Comparison of ENCODE assay signal across 19 mouse cellular contexts in genomic region chr3:52787964-52788760, GRCm38 (mm10).
DNase-seq lines count a peak whose midpoint lies in the region; ATAC-seq lines count a peak whose summit lies in the region.
"Had no signal": no experiment of that assay in that cellular context is flagged by ENCODE, and none has a peak within 500 bp of the region (broad histone marks: within the 10 kb centered on the region; RNA-seq: fewer than 3 reads in every experiment).

No protein-coding gene starts in this region.

- no peak overlapping the region for H3K4me3 ChIP-seq in liver, embryonic 12.5 days
- no peak overlapping the region for H3K4me3 ChIP-seq in limb, embryonic 10.5 days
- no peak overlapping the region for H3K4me3 ChIP-seq in liver, embryonic 16.5 days (ENCODE audit: low read depth, low read length)
- H3K4me3 ChIP-seq: embryonic facial prominence, embryonic 10.5 days; erythroblast, embryonic 14.5 days; forebrain, embryonic 15.5 days; heart, embryonic 13.5 days; hindbrain, embryonic 13.5 days had no signal

- no peak overlapping the region for H3K27ac ChIP-seq in liver, embryonic 12.5 days
- no peak overlapping the region for H3K27ac ChIP-seq in limb, embryonic 10.5 days
- no peak overlapping the region for H3K27ac ChIP-seq in liver, embryonic 16.5 days (ENCODE audit: low read length)
- H3K27ac ChIP-seq: embryonic facial prominence, embryonic 10.5 days; forebrain, embryonic 15.5 days; heart, embryonic 13.5 days; hindbrain, embryonic 13.5 days; hindbrain, postnatal 0 days had no signal

- peaks cover 15% of the 10 kb centered on the region for H3K4me1 ChIP-seq in liver, embryonic 12.5 days
- no peaks in the 10 kb centered on the region; the same call in 1 of the 2 replicates for H3K4me1 ChIP-seq in limb, embryonic 10.5 days
- H3K4me1 ChIP-seq in liver, embryonic 16.5 days (ENCODE audit: control insufficient read depth, low read depth, low read length), result peaks cover 4% of the 10 kb centered on the region
- H3K4me1 ChIP-seq: embryonic facial prominence, embryonic 10.5 days; heart, embryonic 13.5 days had no signal

- no peaks in the 10 kb centered on the region for H3K27me3 ChIP-seq in liver, embryonic 12.5 days (replicated peaks)
- H3K27me3 ChIP-seq in limb, embryonic 10.5 days (ENCODE audit: low read depth, poor library complexity, severe bottlenecking), result no peaks in the 10 kb centered on the region
- H3K27me3 ChIP-seq in liver, embryonic 16.5 days (ENCODE audit: control insufficient read depth, insufficient read depth, low read depth, low read length), result no peaks in the 10 kb centered on the region
- H3K27me3 ChIP-seq: forebrain, embryonic 15.5 days; heart, embryonic 13.5 days; hindbrain, embryonic 13.5 days had no signal

- H3K9ac ChIP-seq in liver, embryonic 12.5 days, result no peak overlapping the region
- H3K9ac ChIP-seq in liver, embryonic 16.5 days (ENCODE audit: low read depth, low read length), result no peak overlapping the region
- H3K9ac ChIP-seq: forebrain, embryonic 15.5 days; heart, embryonic 13.5 days; hindbrain, embryonic 13.5 days had no signal

- H3K36me3 ChIP-seq in liver, embryonic 12.5 days, result no peaks in the 10 kb centered on the region
- H3K36me3 ChIP-seq in limb, embryonic 10.5 days, result no peaks in the 10 kb centered on the region
- no peaks in the 10 kb centered on the region for H3K36me3 ChIP-seq in liver, embryonic 16.5 days (ENCODE audit: control insufficient read depth, insufficient read depth)
- H3K36me3 ChIP-seq: embryonic facial prominence, embryonic 10.5 days; forebrain, embryonic 15.5 days; heart, embryonic 13.5 days; hindbrain, embryonic 13.5 days had no signal

- no peaks in the 10 kb centered on the region for H3K9me3 ChIP-seq in liver, embryonic 12.5 days (replicated peaks)
- no peaks in the 10 kb centered on the region for H3K9me3 ChIP-seq in limb, embryonic 10.5 days (replicated peaks)
- H3K9me3 ChIP-seq in liver, embryonic 16.5 days (replicated peaks; ENCODE audit: control insufficient read depth, low read length), result no peaks in the 10 kb centered on the region
- H3K9me3 ChIP-seq: embryonic facial prominence, embryonic 10.5 days; forebrain, embryonic 15.5 days; heart, embryonic 13.5 days; hindbrain, embryonic 13.5 days had no signal

- 50% methylated on average over 10 of the region's 10 CpGs for WGBS in liver, embryonic 12.5 days (ENCODE audit: insufficient replicate concordance)
- 91% methylated on average over 10 of the region's 10 CpGs for WGBS in limb, embryonic 10.5 days
- WGBS in liver, embryonic 16.5 days (ENCODE audit: insufficient replicate concordance), result 42% methylated on average over 10 of the region's 10 CpGs

- no peak for DNase-seq in liver
- peak; percentile 8 for DNase-seq in limb, embryonic 10.5 days (ENCODE audit: low spot score)
- no peak for DNase-seq in spleen, adult 18-20 months
- no peak for DNase-seq in neural tube, embryonic 10.5 days (ENCODE audit: extremely low spot score, low spot score)
- DNase-seq in layer of hippocampus, postnatal 10 days (ENCODE audit: low spot score in 2 of 2), result no peak
- DNase-seq: adrenal gland, adult 2 months; adrenal gland, postnatal 25 days; cerebellum, adult 18-20 months; cerebellum, adult 9-11 months; cerebellum, postnatal 36 days; gastrocnemius, postnatal 14 days had no signal

- ATAC-seq in liver, embryonic 12.5 days, result 0 out of 2 replicates have a peak, but pooled peaks have one; percentile 51
- peak; percentile 41; the same call in 1 of the 2 replicates for ATAC-seq in liver, embryonic 16.5 days (ENCODE audit: low read depth)
- ATAC-seq: forebrain, embryonic 15.5 days; hindbrain, postnatal 0 days had no signal

- no peak overlapping the region for H3K4me2 ChIP-seq in liver, embryonic 12.5 days
- no peak overlapping the region for H3K4me2 ChIP-seq in liver, embryonic 16.5 days (ENCODE audit: low read depth, low read length)
- H3K4me2 ChIP-seq: forebrain, embryonic 15.5 days; heart, embryonic 13.5 days; hindbrain, embryonic 13.5 days had no signal
